Comparison of ENCODE assay signal across 19 mouse cellular contexts in the genomic region with DNA sequence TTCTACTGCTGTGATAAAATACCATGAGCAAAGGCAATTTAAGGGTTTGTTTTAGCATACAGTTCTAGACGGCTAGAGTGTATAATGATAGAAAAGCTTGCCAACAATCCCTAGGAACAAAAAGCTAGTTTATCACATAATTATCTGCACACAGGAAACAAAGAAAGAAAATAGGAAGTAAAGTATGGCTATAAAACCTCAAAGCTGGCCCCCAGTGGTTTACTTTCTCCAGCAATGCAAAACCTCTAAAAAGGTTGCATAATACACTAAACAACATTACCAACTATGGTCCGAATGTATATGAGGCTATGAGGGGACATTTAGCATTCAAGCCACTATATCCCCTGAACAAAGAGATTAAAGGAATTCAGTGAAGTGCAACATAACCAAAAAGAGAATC. TPM values are rescaled to one million over a fixed set of nuclear protein-coding genes. Genes with fewer than 3 reads are reported as not detected.
"Had no signal": no experiment of that assay in that cellular context is flagged by ENCODE, and none has a peak within 500 bp of the region (broad histone marks: within the 10 kb centered on the region; RNA-seq: fewer than 3 reads in every experiment).

No protein-coding gene starts in this region.

- ATAC-seq: hindbrain, postnatal 0 days; intestine, postnatal 0 days; liver, embryonic 12.5 days had no signal

- DNase-seq: gastrocnemius, postnatal 14 days; gastrocnemius, postnatal 36 days; heart, adult 18-20 months; heart, postnatal 10 days; kidney, adult 18-20 months; kidney, adult 8-10 months; kidney, postnatal 10 days; kidney, postnatal 25 days; kidney, postnatal 4 days; left cerebral cortex, postnatal 4 days had no signal

RNA-seq across cellular contexts. Expression of a gene that starts 59.5 kb away (rescaled TPM):
- total RNA-seq: gastrocnemius, adult 18-20 months; gastrocnemius, adult 8-10 months; heart, adult 18-20 months; heart, adult 8-10 months; heart, postnatal 25 days; hematopoietic stem cell, adult 5-6 weeks; hindbrain, postnatal 0 days; liver, adult 2 months had no signal
